Mouse (Mus musculus): ENCODE measurements at regions not wholly inside any gene's neighbourhood (a gene's known extent, or its start where the extent isn't known, plus 50 kb on each side); places are given as distances from the start of the nearest gene placed in this dataset.

GRCm38 (mm10) chr13:85484790-85485189 lies 195.9 kb upstream of the Rasa1 start:
- Histone ChIP-seq H3K4me1 (ENCODE audit: control insufficient read depth, insufficient read depth, low read length) (no peaks in the 10 kb centered on the region), H3K79me2 (ENCODE audit: control insufficient read depth, insufficient read depth, low read length) (no peaks in the 10 kb centered on the region), H3K27ac (replicated peaks; ENCODE audit: insufficient read depth, low read depth, low read length) (no peak overlapping the region), H3K4me3 (ENCODE audit: insufficient read depth, low read depth, low read length) (no peak overlapping the region), H3K36me3 (ENCODE audit: control insufficient read depth, insufficient read depth, low read length) (no peaks in the 10 kb centered on the region), H3K9ac (ENCODE audit: low read depth, low read length) (no peak overlapping the region), H3K27me3 (ENCODE audit: control insufficient read depth, insufficient read depth, low read length) (no peaks in the 10 kb centered on the region)
- TF ChIP-seq POLR2A (IDR thresholded peaks at IDR 0.05; ENCODE audit: extremely low read depth, insufficient read depth, low read length): no peak
- TF ChIP-seq CTCF (IDR thresholded peaks at IDR 0.05; ENCODE audit: low read depth, low read length): no peak
- 63% methylated on average over 3 of the region's 3 CpGs for WGBS
- no peak for DNase-seq (ENCODE audit: extremely low read depth, low read depth, low spot score)

- Histone ChIP-seq H3K4me3 (ENCODE audit: insufficient read depth, low read depth, low read length) (no peak overlapping the region), H3K4me1 (ENCODE audit: control insufficient read depth, insufficient read depth, low read length) (no peaks in the 10 kb centered on the region), H3K79me2 (ENCODE audit: control insufficient read depth, insufficient read depth, low read length) (no peaks in the 10 kb centered on the region), H3K27me3 (ENCODE audit: control insufficient read depth, insufficient read depth, low read length) (no peaks in the 10 kb centered on the region), H3K9ac (ENCODE audit: low read depth, low read length) (no peak overlapping the region), H3K36me3 (ENCODE audit: control insufficient read depth, insufficient read depth, low read length) (no peaks in the 10 kb centered on the region), H3K27ac (replicated peaks; ENCODE audit: insufficient read depth, low read depth, low read length) (no peak overlapping the region)
- DNase-seq (ENCODE audit: extremely low read depth, low read depth, low spot score): no peak
- TF ChIP-seq CTCF (IDR thresholded peaks at IDR 0.05; ENCODE audit: low read depth, low read length): no peak
Observed at GRCm38 (mm10) chr13:85483348-85483747, 194.4 kb upstream of the Rasa1 start.

GRCm38 (mm10) chr13:85479405-85479804 lies 190.5 kb upstream of the Rasa1 start:
- TF ChIP-seq POLR2A (IDR thresholded peaks at IDR 0.05; ENCODE audit: extremely low read depth, insufficient read depth, low read length) (no peak), CTCF (IDR thresholded peaks at IDR 0.05; ENCODE audit: low read depth, low read length) (no peak)
- Histone ChIP-seq H3K27ac (replicated peaks; ENCODE audit: insufficient read depth, low read depth, low read length) (no peak overlapping the region), H3K4me3 (ENCODE audit: insufficient read depth, low read depth, low read length) (no peak overlapping the region), H3K4me1 (ENCODE audit: control insufficient read depth, insufficient read depth, low read length) (no peaks in the 10 kb centered on the region), H3K79me2 (ENCODE audit: control insufficient read depth, insufficient read depth, low read length) (no peaks in the 10 kb centered on the region), H3K36me3 (ENCODE audit: control insufficient read depth, insufficient read depth, low read length) (no peaks in the 10 kb centered on the region), H3K27me3 (ENCODE audit: control insufficient read depth, insufficient read depth, low read length) (no peaks in the 10 kb centered on the region), H3K9ac (ENCODE audit: low read depth, low read length) (no peak overlapping the region)
- WGBS: 75% methylated on average over 2 of the region's 2 CpGs
- no peak for DNase-seq (ENCODE audit: extremely low read depth, low read depth, low spot score)

- H3K79me2 ChIP-seq (ENCODE audit: control insufficient read depth, insufficient read depth, low read length): no peaks in the 10 kb centered on the region
- DNase-seq (ENCODE audit: extremely low read depth, low read depth, low spot score): peak; percentile 6
- TF ChIP-seq CTCF (IDR thresholded peaks at IDR 0.05; ENCODE audit: low read depth, low read length): no peak
- TF ChIP-seq POLR2A (IDR thresholded peaks at IDR 0.05; ENCODE audit: extremely low read depth, insufficient read depth, low read length): no peak
- WGBS: 53% methylated on average over 4 of the region's 4 CpGs
- no peak overlapping the region for H3K27ac ChIP-seq (replicated peaks; ENCODE audit: insufficient read depth, low read depth, low read length)
- H3K4me1 ChIP-seq (ENCODE audit: control insufficient read depth, insufficient read depth, low read length): no peaks in the 10 kb centered on the region
- no peak overlapping the region for H3K9ac ChIP-seq (ENCODE audit: low read depth, low read length)
- H3K36me3 ChIP-seq (ENCODE audit: control insufficient read depth, insufficient read depth, low read length): no peaks in the 10 kb centered on the region
- no peak overlapping the region for H3K4me3 ChIP-seq (ENCODE audit: insufficient read depth, low read depth, low read length)
- H3K27me3 ChIP-seq (ENCODE audit: control insufficient read depth, insufficient read depth, low read length): no peaks in the 10 kb centered on the region
Observed at GRCm38 (mm10) chr13:85476274-85476846, 187.4 kb upstream of the Rasa1 start.

GRCm38 (mm10) chr13:85471340-85471739 lies 182.4 kb upstream of the Rasa1 start:
- no peak overlapping the region for H3K27ac ChIP-seq (replicated peaks; ENCODE audit: insufficient read depth, low read depth, low read length)
- H3K79me2 ChIP-seq (ENCODE audit: control insufficient read depth, insufficient read depth, low read length): no peaks in the 10 kb centered on the region
- WGBS: 94% methylated on average over 5 of the region's 5 CpGs
- TF ChIP-seq POLR2A (IDR thresholded peaks at IDR 0.05; ENCODE audit: extremely low read depth, insufficient read depth, low read length) (no peak), CTCF (IDR thresholded peaks at IDR 0.05; ENCODE audit: low read depth, low read length) (no peak)
- H3K27me3 ChIP-seq (ENCODE audit: control insufficient read depth, insufficient read depth, low read length): no peaks in the 10 kb centered on the region
- H3K4me1 ChIP-seq (ENCODE audit: control insufficient read depth, insufficient read depth, low read length): no peaks in the 10 kb centered on the region
- H3K4me3 ChIP-seq (ENCODE audit: insufficient read depth, low read depth, low read length): no peak overlapping the region
- H3K9ac ChIP-seq (ENCODE audit: low read depth, low read length): no peak overlapping the region
- DNase-seq (ENCODE audit: extremely low read depth, low read depth, low spot score): no peak
- no peaks in the 10 kb centered on the region for H3K36me3 ChIP-seq (ENCODE audit: control insufficient read depth, insufficient read depth, low read length)

- Histone ChIP-seq H3K36me3 (ENCODE audit: control insufficient read depth, insufficient read depth, low read length) (no peaks in the 10 kb centered on the region), H3K79me2 (ENCODE audit: control insufficient read depth, insufficient read depth, low read length) (no peaks in the 10 kb centered on the region), H3K9ac (ENCODE audit: low read depth, low read length) (no peak overlapping the region), H3K27me3 (ENCODE audit: control insufficient read depth, insufficient read depth, low read length) (no peaks in the 10 kb centered on the region), H3K27ac (replicated peaks; ENCODE audit: insufficient read depth, low read depth, low read length) (no peak overlapping the region), H3K4me1 (ENCODE audit: control insufficient read depth, insufficient read depth, low read length) (no peaks in the 10 kb centered on the region), H3K4me3 (ENCODE audit: insufficient read depth, low read depth, low read length) (no peak overlapping the region)
- no peak for TF ChIP-seq POLR2A (IDR thresholded peaks at IDR 0.05; ENCODE audit: extremely low read depth, insufficient read depth, low read length)
- TF ChIP-seq CTCF (IDR thresholded peaks at IDR 0.05; ENCODE audit: low read depth, low read length): no peak
- no peak for DNase-seq (ENCODE audit: extremely low read depth, low read depth, low spot score)
- WGBS: 41% methylated on average over 3 of the region's 3 CpGs
Observed at GRCm38 (mm10) chr13:85459387-85459786, 170.5 kb upstream of the Rasa1 start.
